Mouse (Mus musculus) intestine, embryonic 14.5 days (tissue): ENCODE measurements at regions not wholly inside any gene's neighbourhood (a gene's known extent, or its start where the extent isn't known, plus 50 kb on each side); places are given as distances from the start of the nearest gene placed in this dataset.
A peak's percentile ranks its signal among the peaks of the same experiment; 100 is the strongest.

Experiments used
- ATAC-seq: fragments of 200-750 bp; cut with Nextera tagmentation; replicated peaks from 2 replicates; pipeline ENCODE4 v1.8.0; 2017; ENCODE audit warnings: low read depth, moderate number of reproducible peaks, moderate TSS enrichment, moderate library complexity; ENCODE audit not compliant: low FRiP score, low TSS enrichment
- DNase-seq: peaks from one replicate; pipeline ENCODE4 v3.0.0-alpha.2; 2018; ENCODE audit warnings: low spot score
- H3K27ac ChIP-seq: fragments of 300-500 bp; sonication (generic); 2 replicates; pipeline ENCODE4 v1.5.1; 2014; ENCODE audit warnings: low read depth, mild to moderate bottlenecking, control low read depth
- H3K27me3 ChIP-seq: fragments of 300-500 bp; sonication (generic); replicated peaks from 2 replicates; pipeline ENCODE4 v1.6.1; 2014; ENCODE audit warnings: low read length, control low read depth; ENCODE audit not compliant: control insufficient read depth, insufficient read depth
- H3K36me3 ChIP-seq: fragments of 300-500 bp; sonication (generic); 2 replicates; pipeline ENCODE4 v1.6.1; 2014; ENCODE audit warnings: low read length, control low read depth; ENCODE audit not compliant: control insufficient read depth, insufficient read depth
- H3K4me1 ChIP-seq: fragments of 300-500 bp; sonication (generic); replicated peaks from 2 replicates; pipeline ENCODE4 v1.6.1; 2014; ENCODE audit warnings: low read length, control low read depth, mixed read lengths; ENCODE audit not compliant: control insufficient read depth, insufficient read depth
- H3K4me2 ChIP-seq: fragments of 300-500 bp; sonication (generic); 2 replicates; pipeline ENCODE4 v1.6.1; 2014; ENCODE audit warnings: low read length
- H3K4me3 ChIP-seq: fragments of 300-500 bp; sonication (generic); 2 replicates; pipeline ENCODE4 v1.5.1; 2014; ENCODE audit warnings: low read depth, low read length, control low read depth, mixed read lengths
- H3K9ac ChIP-seq: fragments of 300-500 bp; sonication (generic); 2 replicates; pipeline ENCODE4 v1.6.1; 2014; ENCODE audit warnings: mild to moderate bottlenecking, low read length
- H3K9me3 ChIP-seq: fragments of 300-500 bp; sonication (generic); 2 replicates; pipeline ENCODE4 v1.6.1; 2016; ENCODE audit warnings: low read length, control low read depth; ENCODE audit not compliant: control insufficient read depth
- WGBS: fragments of 180-500 bp; shearing (Covaris S2); extraction: QIAGEN DNeasy Blood & Tissue Kit; methylation state at CpG from one replicate; pipeline ENCODE4 v1.1.7; 2014; 5-methylcytosine and 5-hydroxymethylcytosine counted together

- no peaks in the 10 kb centered on the region for H3K36me3 ChIP-seq
- H3K9me3 ChIP-seq = no peaks in the 10 kb centered on the region
- H3K4me3 ChIP-seq = no peak overlapping the region
- DNase-seq = no peak
- H3K4me2 ChIP-seq = no peak overlapping the region
- peaks cover 53% of the 10 kb centered on the region for H3K27me3 ChIP-seq
- WGBS = 80% methylated on average over 3 of the region's 3 CpGs
- ATAC-seq = no peak
- no peak overlapping the region for H3K27ac ChIP-seq
- peaks cover 22% of the 10 kb centered on the region for H3K4me1 ChIP-seq
- H3K9ac ChIP-seq = no peak overlapping the region
Observed at GRCm38 (mm10) chr13:56021716-56022115, 114.4 kb downstream of the H2afy start.

GRCm38 (mm10) chr13:56014006-56014405 is 122.2 kb downstream of the H2afy start:
- Histone ChIP-seq H3K4me1 (no peaks in the 10 kb centered on the region), H3K9me3 (no peaks in the 10 kb centered on the region), H3K4me2 (no peak overlapping the region), H3K9ac (no peak overlapping the region), H3K27me3 (peaks cover 23% of the 10 kb centered on the region), H3K36me3 (no peaks in the 10 kb centered on the region), H3K27ac (no peak overlapping the region), H3K4me3 (no peak overlapping the region)
- no peak for ATAC-seq
- DNase-seq = no peak

GRCm38 (mm10) chr13:56010416-56010815 is 125.7 kb downstream of the H2afy start:
- WGBS = 21% methylated on average over 6 of the region's 6 CpGs
- no peak for ATAC-seq

GRCm38 (mm10) chr13:56006827-56007226 is 129.3 kb downstream of the H2afy start:
- WGBS = 84% methylated on average over 2 of the region's 2 CpGs
- ATAC-seq (no peak), DNase-seq (no peak)
- H3K4me3 ChIP-seq = no peak overlapping the region
- H3K9me3 ChIP-seq = no peaks in the 10 kb centered on the region
- no peak overlapping the region for H3K4me2 ChIP-seq
- H3K4me1 ChIP-seq = peaks cover 5% of the 10 kb centered on the region; the same call in 1 of the 2 replicates
- H3K27ac ChIP-seq = no peak overlapping the region
- no peak overlapping the region for H3K9ac ChIP-seq
- H3K36me3 ChIP-seq = no peaks in the 10 kb centered on the region
- peaks cover 42% of the 10 kb centered on the region for H3K27me3 ChIP-seq

More at GRCm38 (mm10) chr13:56010416-56010815, 125.7 kb downstream of the H2afy start:
- Histone ChIP-seq H3K36me3 (no peaks in the 10 kb centered on the region), H3K9me3 (no peaks in the 10 kb centered on the region), H3K9ac (no peak overlapping the region), H3K4me1 (no peaks in the 10 kb centered on the region), H3K4me2 (no peak overlapping the region), H3K27me3 (peaks cover 44% of the 10 kb centered on the region), H3K4me3 (no peak overlapping the region), H3K27ac (no peak overlapping the region)
- no peak for DNase-seq

GRCm38 (mm10) chr13:56005746-56006145 is 130.4 kb downstream of the H2afy start:
- Histone ChIP-seq H3K9me3 (no peaks in the 10 kb centered on the region), H3K4me1 (peaks cover 5% of the 10 kb centered on the region; the same call in 1 of the 2 replicates), H3K4me3 (no peak overlapping the region), H3K27me3 (peaks cover 38% of the 10 kb centered on the region), H3K9ac (no peak overlapping the region), H3K4me2 (no peak overlapping the region), H3K36me3 (no peaks in the 10 kb centered on the region), H3K27ac (no peak overlapping the region)
- ATAC-seq (no peak), DNase-seq (no peak)
- WGBS = 84% methylated on average over 3 of the region's 3 CpGs

GRCm38 (mm10) chr13:56003724-56004393 is 132.3 kb downstream of the H2afy start:
- Histone ChIP-seq H3K9ac (no peak overlapping the region), H3K4me2 (no peak overlapping the region), H3K4me3 (no peak overlapping the region), H3K9me3 (no peaks in the 10 kb centered on the region), H3K27ac (peak overlapping the region; percentile 25; the same call in 1 of the 2 replicates), H3K27me3 (peaks cover 34% of the 10 kb centered on the region), H3K4me1 (peaks cover 5% of the 10 kb centered on the region; the same call in 1 of the 2 replicates), H3K36me3 (no peaks in the 10 kb centered on the region)
- DNase-seq (peak; percentile 75), ATAC-seq (peak; percentile 84)
- WGBS = 33% methylated on average over 18 of the region's 18 CpGs

GRCm38 (mm10) chr13:55995255-55995654 is 140.9 kb downstream of the H2afy start:
- no peaks in the 10 kb centered on the region for H3K9me3 ChIP-seq
- no peaks in the 10 kb centered on the region for H3K4me1 ChIP-seq
- ATAC-seq (no peak), DNase-seq (no peak)
- WGBS = 74% methylated on average over 4 of the region's 4 CpGs
- H3K4me3 ChIP-seq = no peak overlapping the region
- H3K27ac ChIP-seq = no peak overlapping the region
- peaks cover 24% of the 10 kb centered on the region for H3K27me3 ChIP-seq
- H3K9ac ChIP-seq = no peak overlapping the region
- H3K4me2 ChIP-seq = no peak overlapping the region
- H3K36me3 ChIP-seq = no peaks in the 10 kb centered on the region

GRCm38 (mm10) chr13:55994460-55994859 is 141.7 kb downstream of the H2afy start:
- ATAC-seq (no peak), DNase-seq (no peak)
- Histone ChIP-seq H3K4me2 (no peak overlapping the region), H3K4me1 (no peaks in the 10 kb centered on the region), H3K9me3 (no peaks in the 10 kb centered on the region), H3K27me3 (peaks cover 25% of the 10 kb centered on the region), H3K36me3 (no peaks in the 10 kb centered on the region), H3K4me3 (no peak overlapping the region), H3K9ac (no peak overlapping the region), H3K27ac (no peak overlapping the region)
- WGBS = 91% methylated on average over 2 of the region's 2 CpGs

GRCm38 (mm10) chr13:55992699-55993098 is 143.5 kb downstream of the H2afy start:
- Histone ChIP-seq H3K4me1 (no peaks in the 10 kb centered on the region), H3K36me3 (no peaks in the 10 kb centered on the region), H3K4me2 (no peak overlapping the region), H3K27ac (no peak overlapping the region), H3K9ac (no peak overlapping the region), H3K4me3 (no peak overlapping the region), H3K27me3 (peaks cover 29% of the 10 kb centered on the region), H3K9me3 (no peaks in the 10 kb centered on the region)
- 89% methylated on average over 9 of the region's 9 CpGs for WGBS
- DNase-seq (no peak), ATAC-seq (no peak)
